In genomic region chr17:51631574-51631973, GRCm38 (mm10) we compare ENCODE assay signal across 15 mouse cellular contexts.
"Had no signal": no experiment of that assay in that cellular context is flagged by ENCODE, and none has a peak within 500 bp of the region (broad histone marks: within the 10 kb centered on the region; RNA-seq: fewer than 3 reads in every experiment).

No protein-coding gene starts in this region.

- H3K9me3 ChIP-seq: limb, embryonic 13.5 days had no signal

- H3K9ac ChIP-seq: limb, embryonic 13.5 days; liver, embryonic 14.5 days had no signal

- ATAC-seq: hindbrain, postnatal 0 days had no signal

- H3K4me3 ChIP-seq: limb, embryonic 13.5 days had no signal

- H3K27ac ChIP-seq: hindbrain, postnatal 0 days; limb, embryonic 13.5 days; liver, embryonic 14.5 days had no signal

- H3K4me2 ChIP-seq: limb, embryonic 13.5 days; midbrain, embryonic 11.5 days had no signal

- H3K4me1 ChIP-seq: limb, embryonic 13.5 days had no signal

- H3K27me3 ChIP-seq: limb, embryonic 13.5 days had no signal

- DNase-seq: kidney, adult 11 months; kidney, postnatal 14 days; layer of hippocampus, adult 9-11 months; layer of hippocampus, postnatal 36 days; lung, adult 18-20 months; lung, postnatal 10 days; lung, postnatal 4 days; right cerebral cortex, postnatal 4 days; spleen, adult 18-20 months; thymus, adult 18-20 months; thymus, postnatal 14 days had no signal

- H3K36me3 ChIP-seq: limb, embryonic 13.5 days had no signal
